Mouse (Mus musculus) hindbrain, embryonic 16.5 days (tissue): Measurements from ENCODE around the gene Timm10b. TPM values are rescaled to one million over a fixed set of nuclear protein-coding genes. Genes with fewer than 3 reads are reported as not detected.

Experiments
- ATAC-seq: fragments of 200-750 bp; cut with Nextera tagmentation; 2 replicates; pipeline ENCODE4 v1.8.0; 2017; ENCODE audit warnings: moderate TSS enrichment, moderate library complexity
- H3K27ac ChIP-seq: fragments of 300-500 bp; sonication (generic); 2 replicates; pipeline ENCODE4 v1.5.1; 2014; ENCODE audit warnings: low read depth, mild to moderate bottlenecking, control low read depth, low read length, moderate library complexity
- H3K27me3 ChIP-seq: fragments of 300-500 bp; sonication (generic); replicated peaks from 2 replicates; pipeline ENCODE4 v1.6.1; 2014; ENCODE audit warnings: low read length; ENCODE audit not compliant: control insufficient read depth, insufficient read depth
- H3K36me3 ChIP-seq: fragments of 300-500 bp; sonication (generic); 2 replicates; pipeline ENCODE4 v1.6.1; 2014; ENCODE audit warnings: mild to moderate bottlenecking, low read length, moderate library complexity, mixed read lengths; ENCODE audit not compliant: control insufficient read depth, insufficient read depth
- H3K4me1 ChIP-seq: fragments of 300-500 bp; sonication (generic); 2 replicates; pipeline ENCODE4 v1.6.1; 2014; ENCODE audit warnings: low read depth, low read length; ENCODE audit not compliant: control insufficient read depth, insufficient read depth
- H3K4me2 ChIP-seq: fragments of 300-500 bp; sonication (generic); 2 replicates; pipeline ENCODE4 v1.6.1; 2014; ENCODE audit warnings: mild to moderate bottlenecking, low read length, control low read depth, moderate library complexity
- H3K4me3 ChIP-seq: fragments of 300-500 bp; sonication (generic); 2 replicates; pipeline ENCODE4 v1.5.1; 2014; ENCODE audit warnings: mild to moderate bottlenecking, low read length, control low read depth, moderate library complexity
- H3K9ac ChIP-seq: fragments of 300-500 bp; sonication (generic); 2 replicates; pipeline ENCODE4 v1.6.1; 2014; ENCODE audit warnings: low read depth, mild to moderate bottlenecking, control low read depth, low read length, moderate library complexity
- H3K9me3 ChIP-seq: fragments of 300-500 bp; sonication (generic); 2 replicates; pipeline ENCODE4 v1.6.1; 2014; ENCODE audit warnings: mild to moderate bottlenecking, low read length, moderate library complexity; ENCODE audit not compliant: control insufficient read depth
- WGBS: fragments of 180-500 bp; shearing (Covaris S2); extraction: QIAGEN DNeasy Blood & Tissue Kit; methylation state at CpG from one replicate; pipeline ENCODE4 v1.1.7; 2014; 5-methylcytosine and 5-hydroxymethylcytosine counted together
- polyA plus RNA-seq: library from polyadenylated mRNA; unstranded; fragments of >200 nt; fragmentation: Nextera tagmentation; extraction: Ambion mirVana; gene quantifications from 2 replicates; pipeline ENCODE4 v1.2.1, GENCODE M21; 2015

Gene Timm10b
- polyA plus RNA-seq, 1 experiment from 2014 or later: 159 TPM

DNA sequence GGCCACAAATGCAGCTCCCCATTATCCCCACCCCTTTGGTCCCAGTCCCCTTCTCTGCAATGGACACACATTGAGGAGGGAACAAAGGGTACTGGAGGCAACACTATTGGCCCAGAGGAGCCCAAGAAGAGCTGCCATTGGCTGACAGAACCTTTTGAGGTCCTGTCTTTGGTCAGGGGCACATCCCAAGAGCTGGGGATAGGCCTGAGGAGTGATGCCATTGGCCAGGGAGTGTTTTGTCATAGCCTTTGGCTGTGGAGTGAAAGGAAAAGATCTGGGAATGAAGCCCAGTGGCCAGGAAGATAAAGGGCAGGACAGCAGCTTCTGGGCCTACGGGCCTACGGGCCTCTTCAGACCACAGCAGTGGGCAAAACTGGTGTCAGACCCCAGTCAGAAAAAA, 4.1 kb upstream of the Timm10b start:
- Histone ChIP-seq H3K27me3 (no peaks in the 10 kb centered on the region), H3K4me1 (peaks cover 27% of the 10 kb centered on the region), H3K4me3 (no peak overlapping the region), H3K9me3 (no peaks in the 10 kb centered on the region), H3K4me2 (no peak overlapping the region), H3K36me3 (0 out of 2 replicates have a peak, but pooled peaks cover 7% of the 10 kb centered on the region), H3K27ac (0 out of 2 replicates have a peak overlapping the region, but pooled peaks have one; percentile 27), H3K9ac (no peak overlapping the region)
- no peak for ATAC-seq
- 73% methylated on average over 2 of the region's 2 CpGs for WGBS

DNA sequence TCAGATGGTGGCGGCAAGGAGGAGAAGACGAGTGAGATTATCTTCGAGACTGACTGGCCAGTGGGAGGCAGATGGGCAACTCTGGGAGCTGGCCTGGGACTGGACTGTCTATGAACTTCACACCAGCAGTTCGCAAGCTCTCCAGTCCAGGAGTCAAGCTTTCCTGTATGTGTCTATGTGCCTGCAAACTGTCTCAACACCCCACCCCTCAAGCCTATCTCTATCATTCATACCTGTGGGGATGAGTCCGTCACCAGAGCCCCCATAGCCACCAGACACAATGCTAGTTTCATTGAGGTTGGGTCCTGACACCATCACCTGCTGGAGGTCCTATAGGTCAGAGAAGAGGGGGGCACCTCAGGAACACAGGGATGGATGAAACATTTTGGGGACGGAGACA, 1.1 kb upstream of the Timm10b start:
- Histone ChIP-seq H3K4me1 (peaks cover 26% of the 10 kb centered on the region), H3K36me3 (peaks cover 12% of the 10 kb centered on the region), H3K9ac (no peak overlapping the region), H3K4me3 (no peak overlapping the region), H3K4me2 (no peak overlapping the region), H3K27me3 (no peaks in the 10 kb centered on the region), H3K9me3 (no peaks in the 10 kb centered on the region), H3K27ac (no peak overlapping the region)
- 94% methylated on average over 6 of the region's 6 CpGs for WGBS
- no peak for ATAC-seq

DNA sequence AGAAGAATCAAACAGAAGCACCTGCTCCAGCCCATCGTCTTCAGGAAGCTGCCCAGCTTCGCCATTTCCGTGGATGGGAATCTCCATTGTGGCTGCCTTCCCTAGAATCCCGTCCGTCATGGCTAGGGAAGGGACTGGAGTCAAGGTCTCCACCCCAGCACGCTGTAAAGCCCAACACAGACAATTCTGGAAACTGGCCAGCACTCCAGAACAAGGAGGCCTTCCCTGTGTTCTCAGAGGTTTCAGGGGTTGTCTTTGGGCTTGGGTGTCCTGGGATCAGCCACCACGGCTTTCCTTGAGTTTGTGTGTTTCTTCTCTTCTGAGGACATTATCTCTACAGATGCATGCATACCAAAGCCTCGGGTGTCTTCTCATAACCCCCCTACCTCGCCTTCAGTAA, 552 bp upstream of the Timm10b start:
- peaks cover 15% of the 10 kb centered on the region for H3K36me3 ChIP-seq
- ATAC-seq: no peak
- no peaks in the 10 kb centered on the region for H3K27me3 ChIP-seq
- H3K9me3 ChIP-seq: no peaks in the 10 kb centered on the region
- peaks cover 21% of the 10 kb centered on the region for H3K4me1 ChIP-seq
- peak overlapping the region; percentile 72 for H3K4me3 ChIP-seq
- peak overlapping the region; percentile 87; the same call in 1 of the 2 replicates for H3K9ac ChIP-seq
- no peak overlapping the region for H3K27ac ChIP-seq
- 70% methylated on average over 9 of the region's 9 CpGs for WGBS
- peak overlapping the region; percentile 85 for H3K4me2 ChIP-seq

DNA sequence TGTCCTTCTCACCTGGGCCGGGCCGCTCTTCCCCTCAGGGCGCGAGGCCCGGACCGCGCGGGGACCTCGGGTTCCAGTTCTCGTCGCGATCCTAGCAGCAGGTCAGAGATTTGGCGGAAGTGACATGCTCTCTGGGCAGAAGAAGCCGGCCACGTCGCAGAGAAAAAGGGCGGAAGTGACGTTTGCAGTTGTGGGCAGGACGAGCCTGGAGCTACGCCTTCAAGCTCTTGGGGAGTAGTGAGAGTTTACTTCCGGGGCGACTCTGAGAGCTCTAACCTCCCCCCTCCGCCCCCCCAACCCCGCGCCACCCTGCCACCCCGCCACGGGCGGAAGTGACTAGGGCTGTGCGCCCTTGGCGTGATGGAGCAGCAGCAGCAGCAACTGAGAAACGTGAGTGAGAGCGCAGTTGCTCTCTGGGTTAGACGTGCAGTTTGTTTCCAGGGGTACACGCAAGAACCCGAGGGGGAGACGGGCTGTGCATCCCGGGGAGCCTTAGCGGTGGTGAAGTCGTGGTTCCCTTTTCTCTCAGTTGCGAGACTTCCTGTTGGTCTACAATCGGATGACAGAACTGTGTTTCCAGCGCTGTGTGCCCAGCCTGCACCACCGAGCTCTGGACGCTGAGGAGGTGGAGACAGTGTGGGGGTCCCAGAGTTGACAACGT, 507 bp downstream of the Timm10b start, which contains the start of the genes Arfip2 and Gm45799:
Arfip2 (minus strand) TSS at position 184 of the 661 bp plus-strand sequence.
Gm45799 (plus strand) TSS at position 320 of the 661 bp plus-strand sequence.
- Histone ChIP-seq H3K4me2 (peak within 1 kb of the TSS; percentile 85), H3K4me3 (peak within 1 kb of the TSS; percentile 72), H3K9ac (peak within 1 kb of the TSS; percentile 87), H3K27me3 (no peaks in the 10 kb centered on the region), H3K9me3 (no peaks in the 10 kb centered on the region), H3K27ac (peak within 1 kb of the TSS; percentile 90), H3K36me3 (peaks cover 15% of the 10 kb centered on the region), H3K4me1 (peaks cover 21% of the 10 kb centered on the region)
- WGBS: under 1% methylated on average over 45 of the region's 45 CpGs
- peak; percentile 96 for ATAC-seq

DNA sequence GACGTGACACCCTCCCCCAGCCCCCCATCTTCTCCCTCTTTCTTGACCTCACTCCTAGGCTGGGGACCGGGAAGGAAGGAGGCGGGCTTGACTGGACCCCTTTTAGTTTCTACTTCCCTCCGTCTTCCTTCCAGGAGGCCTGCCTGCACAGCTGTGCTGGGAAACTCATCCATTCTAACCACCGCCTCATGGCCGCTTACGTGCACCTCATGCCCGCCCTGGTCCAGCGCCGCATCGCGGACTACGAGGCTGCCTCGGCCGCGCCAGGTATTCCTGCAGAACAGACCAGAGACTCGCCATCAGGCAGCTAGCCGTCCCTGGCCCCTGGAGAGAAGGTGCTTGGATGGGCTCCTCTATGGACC, 1.0 kb downstream of the Timm10b start:
- under 1% methylated on average over 18 of the region's 18 CpGs for whole genome bisulfite sequencing
- no peaks in the 10 kb centered on the region for H3K9me3 ChIP-seq
- no peak for ATAC-seq

DNA sequence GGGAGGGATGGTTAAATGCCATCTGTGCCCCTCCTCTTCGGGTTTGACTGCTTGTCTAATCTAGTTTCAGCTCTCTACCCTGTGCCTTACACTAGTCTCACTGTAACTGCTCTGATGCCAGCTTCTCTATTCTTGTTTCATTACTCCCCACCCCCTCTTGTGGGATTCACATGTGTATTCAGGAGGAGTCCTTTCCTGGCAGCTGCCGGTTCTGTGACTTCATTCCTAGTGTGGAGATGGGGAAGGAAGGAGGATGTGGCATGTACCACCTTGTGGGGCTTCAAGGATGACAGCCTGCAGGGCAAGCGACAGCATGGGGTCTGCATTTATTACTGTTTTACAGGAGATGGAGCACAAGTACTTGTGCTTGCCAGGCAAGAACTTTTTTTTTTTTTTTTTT, 2.1 kb downstream of the Timm10b start:
- H3K4me2 ChIP-seq: peak overlapping the region; percentile 78; the same call in 1 of the 2 replicates
- no peaks in the 10 kb centered on the region for H3K9me3 ChIP-seq
- no peak overlapping the region for H3K27ac ChIP-seq
- no peak overlapping the region for H3K4me3 ChIP-seq
- H3K36me3 ChIP-seq: peaks cover 11% of the 10 kb centered on the region
- 83% methylated on average over 3 of the region's 3 CpGs for WGBS
- peaks cover 21% of the 10 kb centered on the region for H3K4me1 ChIP-seq
- no peak overlapping the region for H3K9ac ChIP-seq
- ATAC-seq: no peak
- no peaks in the 10 kb centered on the region for H3K27me3 ChIP-seq

More for the DNA sequence above, 1.0 kb downstream of the Timm10b start:
- H3K4me1 ChIP-seq: peaks cover 21% of the 10 kb centered on the region
- peak overlapping the region; percentile 77 for H3K9ac ChIP-seq
- H3K27me3 ChIP-seq: no peaks in the 10 kb centered on the region
- H3K4me2 ChIP-seq: peak overlapping the region; percentile 78
- peaks cover 15% of the 10 kb centered on the region for H3K36me3 ChIP-seq
- peak overlapping the region; percentile 90 for H3K27ac ChIP-seq
- peak overlapping the region; percentile 72 for H3K4me3 ChIP-seq

DNA sequence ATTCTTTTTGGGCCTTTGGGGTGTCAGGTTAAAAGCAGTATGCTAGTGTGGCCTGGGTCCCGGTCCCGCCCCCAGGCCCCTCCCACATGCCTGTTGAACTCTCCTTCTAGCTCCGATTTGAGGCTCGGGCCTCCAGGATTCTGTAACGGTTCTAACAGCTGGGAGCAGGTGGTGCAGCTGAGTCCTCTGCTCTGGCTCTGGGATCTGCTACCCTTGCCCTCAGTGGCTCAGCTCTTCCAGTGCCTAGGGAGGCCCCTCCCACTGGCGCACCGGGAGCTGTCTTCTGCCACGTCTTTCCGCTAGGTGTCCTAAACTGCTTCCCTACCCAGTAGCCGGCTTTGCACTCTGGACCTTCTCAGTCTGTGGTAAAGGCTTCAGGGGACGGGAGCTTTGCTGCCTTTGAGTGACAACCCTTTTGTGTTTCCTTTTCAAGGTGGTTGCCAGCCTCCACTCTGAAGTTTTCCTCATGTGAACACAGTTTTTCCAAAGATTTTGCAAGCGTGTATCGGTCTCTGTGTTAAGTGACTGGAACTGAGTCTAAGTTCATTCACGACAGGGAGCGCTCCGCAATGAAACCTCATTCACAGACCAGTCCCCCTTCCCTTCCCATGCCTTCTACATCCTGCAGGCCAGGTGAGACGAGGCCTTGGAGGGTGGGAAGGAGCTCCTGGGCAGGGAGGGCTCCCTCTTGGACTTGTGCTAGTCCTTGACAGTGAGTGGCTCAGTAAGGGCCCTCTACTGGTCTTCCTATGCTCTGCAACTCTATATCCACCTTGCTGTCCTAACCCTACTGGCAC, 11.0 kb downstream of the Timm10b start, which contains the start of gene Dnhd1:
Dnhd1 (plus strand) TSS at position 189 of the 797 bp plus-strand sequence.
- WGBS: 1% methylated on average over 17 of the region's 17 CpGs
- peak; percentile 92 for ATAC-seq

DNA sequence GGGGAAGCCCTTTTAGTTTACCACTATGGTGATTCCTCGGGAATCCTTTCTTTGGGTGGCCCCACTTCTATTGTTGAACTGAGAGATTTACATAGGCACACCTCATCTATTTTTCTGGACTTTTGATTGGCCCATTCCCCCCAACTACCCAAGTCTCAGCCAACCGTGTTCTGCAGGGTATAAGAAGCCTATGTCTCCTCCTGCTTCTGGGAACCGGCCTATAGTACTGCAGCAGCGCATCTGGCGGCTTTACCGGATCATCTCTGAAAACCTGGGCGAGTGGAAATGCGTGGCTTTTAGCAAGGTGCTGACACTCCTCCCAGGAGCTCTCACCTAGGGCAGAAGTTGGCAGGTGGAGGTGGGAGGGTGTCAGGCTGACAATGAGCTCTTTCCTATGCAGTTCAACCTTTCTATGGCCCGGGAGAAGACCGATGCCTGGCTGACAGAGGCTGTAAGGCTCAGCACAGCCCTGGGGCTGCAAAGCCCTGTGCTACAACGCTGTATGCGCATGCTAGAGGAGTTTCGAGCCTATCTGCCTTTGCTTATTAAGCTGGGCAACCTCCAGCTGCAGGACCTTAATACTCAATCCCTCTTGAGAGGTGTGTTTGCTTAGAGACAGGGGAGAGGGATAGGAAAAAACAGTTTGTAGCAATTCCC, 45.8 kb downstream of the Timm10b start:
- Histone ChIP-seq H3K27me3 (no peaks in the 10 kb centered on the region), H3K4me2 (peak overlapping the region; percentile 38), H3K36me3 (no peaks in the 10 kb centered on the region), H3K4me1 (no peaks in the 10 kb centered on the region), H3K9me3 (no peaks in the 10 kb centered on the region), H3K9ac (no peak overlapping the region), H3K27ac (no peak overlapping the region), H3K4me3 (0 out of 2 replicates have a peak overlapping the region, but pooled peaks have one; percentile 4)
- WGBS: 13% methylated on average over 13 of the region's 13 CpGs
- ATAC-seq: peak; percentile 78

More for the DNA sequence above, 11.0 kb downstream of the Timm10b start, which contains the start of gene Dnhd1:
- H3K36me3 ChIP-seq: no peaks in the 10 kb centered on the region
- H3K4me3 ChIP-seq: peak within 1 kb of the TSS; percentile 46
- no peaks in the 10 kb centered on the region for H3K9me3 ChIP-seq
- peak within 1 kb of the TSS; percentile 86 for H3K4me2 ChIP-seq
- peaks cover 8% of the 10 kb centered on the region; the same call in 1 of the 2 replicates for H3K4me1 ChIP-seq
- no peaks in the 10 kb centered on the region for H3K27me3 ChIP-seq
- H3K9ac ChIP-seq: peak within 1 kb of the TSS; percentile 63
- H3K27ac ChIP-seq: peak within 1 kb of the TSS; percentile 54; the same call in 1 of the 2 replicates
